Mouse (Mus musculus) urinary bladder, postnatal 36 days (tissue): ENCODE data around the gene Gm10428.

ENCODE experiments used
- DNase-seq, 2 experiments: peaks; one replicate each; pipeline ENCODE4 v3.0.0; 2022; ENCODE audit warnings: low spot score in 2 of 2, mixed read lengths in 1 of 2

Gene Gm10428

DNA sequence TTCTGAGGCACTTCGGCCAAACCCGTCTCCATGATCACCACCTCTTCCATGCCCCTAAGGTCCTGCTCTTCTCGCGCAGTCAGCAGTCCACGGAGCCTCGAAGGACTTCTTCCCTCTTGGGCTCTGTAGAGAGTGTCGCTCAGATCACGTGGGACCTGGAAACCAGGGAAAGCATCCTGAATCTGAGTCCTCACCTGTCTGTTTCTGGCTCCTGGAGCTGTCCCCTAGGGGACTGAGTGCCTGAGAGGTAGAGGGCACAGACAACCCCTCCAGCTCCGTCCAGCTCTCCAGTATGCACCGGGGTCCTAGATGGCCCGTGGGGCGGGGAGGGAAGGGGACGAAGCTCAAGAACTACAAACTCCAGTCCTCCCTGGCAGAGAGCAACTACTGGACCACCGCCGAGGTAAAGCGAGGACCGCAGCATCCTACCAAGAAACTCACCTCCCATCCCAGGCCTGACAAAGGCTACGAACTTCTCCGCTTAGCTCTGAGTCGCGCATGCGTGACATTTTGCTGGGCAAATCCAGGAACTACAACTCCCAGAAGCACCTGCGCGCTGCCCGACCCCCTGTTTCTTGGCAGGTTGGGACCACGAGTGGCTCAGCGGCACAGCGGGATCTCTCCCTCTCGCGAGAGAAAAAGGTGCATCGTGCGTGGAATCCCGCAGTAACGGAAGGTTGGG is 36.2 kb downstream of the Gm10428 start, which contains the start of gene Zfp286:
Zfp286 (minus strand) TSS at position 528 of the 682 bp plus-strand sequence.
- peak; percentile 65 to 76 for DNase-seq

DNA sequence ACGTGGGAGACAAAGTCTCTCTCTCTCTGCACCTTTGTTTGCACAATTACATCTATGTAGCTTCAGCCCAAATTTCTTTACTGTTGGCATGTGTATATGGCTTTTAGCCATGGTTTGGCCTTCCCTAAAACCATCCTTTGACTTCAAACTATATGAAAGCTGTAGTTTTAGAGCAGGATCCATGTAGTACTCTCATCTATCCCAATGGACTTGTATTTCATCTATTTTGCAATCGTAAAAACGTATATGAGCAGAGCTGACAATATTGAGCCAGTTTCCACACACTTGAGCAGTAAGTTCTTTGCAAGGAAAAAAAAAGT is 36.7 kb downstream of the Gm10428 start:
- no peak for DNase-seq
